Mouse (Mus musculus): ENCODE results near the gene Opn4. TPM values are rescaled to one million over a fixed set of nuclear protein-coding genes. Genes with fewer than 3 reads are reported as not detected.

Gene Opn4
- polyA plus RNA-seq (2017; shearing (Covaris generic)), result not detected

GRCm38 (mm10) chr14:34599941-34600340 lies at the start of gene Opn4:
Gene Opn4 (minus strand): TSS chr14:34600142.

GRCm38 (mm10) chr14:34588498-34588897 lies 11.4 kb downstream of the Opn4 start, which contains the start of gene Ldb3:
Gene Ldb3 (minus strand): TSS chr14:34588682.

Other genes with a start within 250 kb of the Opn4 start
- not detected for gene Fam25c, start 244.7 kb downstream of the Opn4 start, polyA plus RNA-seq (2017; shearing (Covaris generic))
- gene Sncg, start 225.4 kb downstream of the Opn4 start, polyA plus RNA-seq (2017; shearing (Covaris generic)), result not detected
- 0.12 TPM for gene Mmrn2, start 224.7 kb downstream of the Opn4 start, polyA plus RNA-seq (2017; shearing (Covaris generic))
- gene Bmpr1a, start 96.8 kb downstream of the Opn4 start, polyA plus RNA-seq (2017; shearing (Covaris generic)), result 0.37 TPM
- not detected for gene 9230112D13Rik, start 77.3 kb downstream of the Opn4 start, polyA plus RNA-seq (2017; shearing (Covaris generic))
- gene Ldb3, start 11.5 kb downstream of the Opn4 start, polyA plus RNA-seq (2017; shearing (Covaris generic)), result not detected
- gene Wapl, start 73.8 kb upstream of the Opn4 start, polyA plus RNA-seq (2017; shearing (Covaris generic)), result 18.4 TPM
- gene Grid1, start 220.0 kb upstream of the Opn4 start, polyA plus RNA-seq (2017; shearing (Covaris generic)), result not detected